Mouse (Mus musculus): ENCODE measurements around the gene Olfr1411.

Gene Olfr1411

GRCm38 (mm10) chr1:92638736-92639135, 44.5 kb downstream of the Olfr1411 start:
- CTCF ChIA-PET, result interaction anchor here (1.5 kb wide), 1 partner anchor 9 kb away, joined by 3 read pairs; no protein-coding TSS in a partner anchor

DNA sequence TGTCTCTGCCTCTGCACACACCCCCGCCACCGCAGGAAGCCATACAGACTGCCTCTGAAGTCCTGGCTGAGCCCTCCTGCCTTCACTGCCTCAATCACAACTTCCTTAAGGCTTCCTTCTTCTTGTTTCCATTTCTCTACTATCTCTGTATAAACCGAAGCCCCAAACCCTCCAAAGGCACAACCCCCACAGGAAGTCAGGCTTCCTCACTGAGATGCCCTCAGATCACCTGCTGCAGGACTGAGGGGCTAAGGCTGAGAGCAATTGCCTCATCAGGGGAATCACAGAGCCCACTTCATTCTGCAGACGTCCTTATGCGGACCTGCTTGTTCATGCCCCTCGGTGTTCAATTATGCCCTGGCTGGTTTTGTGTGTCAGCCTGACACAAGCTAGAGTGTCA, 46.2 kb downstream of the Olfr1411 start:
- CTCF ChIA-PET, result no interaction called here

- CTCF ChIA-PET, result no interaction called here
Observed at GRCm38 (mm10) chr1:92641514-92642272, 47.5 kb downstream of the Olfr1411 start, which contains the start of gene Cops9. Cops9 (minus strand) TSS chr1:92641985.

- CTCF ChIA-PET, result no interaction called here
Observed at GRCm38 (mm10) chr1:92643691-92644090, 49.5 kb downstream of the Olfr1411 start.

DNA sequence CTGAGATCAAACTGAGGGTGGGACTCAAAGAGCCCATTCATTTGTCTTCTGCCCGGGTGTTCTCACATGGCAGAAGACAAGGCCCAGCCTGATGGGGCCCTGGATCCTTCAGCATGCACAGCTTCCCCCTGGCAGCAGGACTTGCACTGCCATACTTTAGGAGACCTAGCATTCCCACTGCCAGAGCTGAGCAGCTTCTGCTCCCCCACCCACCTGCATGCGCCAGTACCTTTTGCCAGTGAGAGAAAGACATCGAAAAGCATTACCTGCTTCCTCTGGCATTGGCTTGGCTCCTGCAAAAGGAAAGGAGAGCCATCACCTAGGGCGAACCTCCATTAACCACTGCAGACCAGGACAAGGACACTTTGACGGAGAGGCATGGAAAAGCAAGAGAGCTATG, 50.7 kb downstream of the Olfr1411 start:
- CTCF ChIA-PET, result no interaction called here

- CTCF ChIA-PET, result no interaction called here
Observed at GRCm38 (mm10) chr1:92646111-92646510, 51.9 kb downstream of the Olfr1411 start.

DNA sequence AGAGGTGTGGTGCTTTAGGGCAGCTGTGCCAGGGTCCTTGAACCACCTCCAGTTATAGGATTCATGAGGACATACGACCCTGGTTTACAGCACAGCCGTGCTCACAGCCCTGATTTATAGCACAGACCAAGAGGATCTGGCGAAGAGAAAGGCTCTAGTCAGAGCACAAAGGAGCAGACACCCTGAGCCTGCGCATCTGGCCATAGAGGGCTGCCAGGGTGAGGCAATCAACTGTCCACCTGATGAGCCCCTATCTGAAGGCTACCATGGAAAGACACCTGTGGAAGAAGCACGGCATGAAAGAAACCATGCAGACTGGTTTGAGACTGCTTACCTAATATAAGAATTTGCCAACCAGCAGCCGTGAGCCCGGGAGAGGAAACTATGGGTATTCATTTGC, 52.4 kb downstream of the Olfr1411 start:
- CTCF ChIA-PET, result interaction anchor here (1.3 kb wide), 1 partner anchor 9 kb away, joined by 3 read pairs; no protein-coding TSS in a partner anchor

DNA sequence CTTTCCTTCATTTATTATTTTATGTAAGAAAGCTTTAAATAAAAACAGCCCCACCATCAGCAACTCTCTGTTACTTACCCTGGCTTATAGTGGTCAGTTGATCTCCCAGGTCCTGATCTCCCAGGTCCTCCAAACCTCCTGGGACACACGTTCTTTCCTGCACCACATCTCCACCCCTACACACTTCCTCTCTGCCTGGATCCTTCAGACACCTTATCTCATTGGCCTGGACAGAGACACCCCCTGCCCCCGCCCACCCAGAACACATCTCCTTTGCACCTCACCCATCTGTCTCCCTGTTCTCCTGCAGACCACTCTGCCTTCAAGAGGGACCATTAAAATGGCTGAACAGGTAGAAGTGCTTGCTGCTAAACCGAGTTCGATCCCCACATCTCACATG, 52.8 kb downstream of the Olfr1411 start:
- CTCF ChIA-PET, result interaction anchor here (0.6 to 1.3 kb wide), 3 partner anchors 9 to 165 kb away, joined by 3 read pairs; no protein-coding TSS in a partner anchor

Data from spleen, embryonic (tissue).